Mouse (Mus musculus) C2C12 (cell line): ENCODE measurements at regions not wholly inside any gene's neighbourhood (a gene's known extent, or its start where the extent isn't known, plus 50 kb on each side); places are given as distances from the start of the nearest gene placed in this dataset.

Source experiments
- H3K27me3 ChIP-seq: one replicate; pipeline ENCODE4 v1.6.1; 2011; ENCODE audit not compliant: control insufficient read depth, insufficient read depth, insufficient read length
- H3K36me3 ChIP-seq: one replicate; pipeline ENCODE4 v1.6.1; 2011; ENCODE audit not compliant: control insufficient read depth, insufficient read depth
- H3K4me3 ChIP-seq: one replicate; pipeline ENCODE4 v1.5.1; 2011; ENCODE audit warnings: mild to moderate bottlenecking, control low read depth; ENCODE audit not compliant: poor library complexity, insufficient read depth, severe bottlenecking
- H3K79me2 ChIP-seq: one replicate; pipeline ENCODE4 v1.6.1; 2011; ENCODE audit not compliant: control insufficient read depth, insufficient read depth
- H3K79me3 ChIP-seq: one replicate; pipeline ENCODE4 v1.6.1; 2011; ENCODE audit warnings: low read depth, control low read depth
- H3ac ChIP-seq: one replicate; pipeline ENCODE3; 2011; ENCODE audit warnings: low read depth; ENCODE audit not compliant: control insufficient read depth, insufficient read length
- CEBPB ChIP-seq: IDR thresholded peaks from one replicate; pipeline ENCODE4 v1.6.1; 2011; ENCODE audit warnings: low read depth, mild to moderate bottlenecking, control low read depth, moderate library complexity
- CTCF ChIP-seq: IDR thresholded peaks from one replicate; pipeline ENCODE4 v1.5.1; 2011; ENCODE audit not compliant: control insufficient read depth, insufficient read depth, insufficient read length
- FOSL1 ChIP-seq: IDR thresholded peaks from one replicate; pipeline ENCODE4 v1.8.0; 2011; ENCODE audit warnings: mild to moderate bottlenecking, low read length; ENCODE audit not compliant: poor library complexity, insufficient read depth, severe bottlenecking
- MAX ChIP-seq: IDR thresholded peaks from one replicate; pipeline ENCODE4 v1.6.1; 2011; ENCODE audit warnings: mild to moderate bottlenecking, control low read depth
- MYOD1 ChIP-seq: IDR thresholded peaks from one replicate; pipeline ENCODE4 v1.6.1; 2011; ENCODE audit warnings: low read depth; ENCODE audit not compliant: control insufficient read depth, insufficient read length
- MYOG ChIP-seq: IDR thresholded peaks from one replicate; pipeline ENCODE4 v1.6.1; 2011; ENCODE audit not compliant: control insufficient read depth, insufficient read length; ENCODE audit errors: extremely low read depth
- USF1 ChIP-seq: IDR thresholded peaks from one replicate; pipeline ENCODE4 v1.6.1; 2011; ENCODE audit warnings: low read depth, mild to moderate bottlenecking, control low read depth, moderate library complexity

DNA sequence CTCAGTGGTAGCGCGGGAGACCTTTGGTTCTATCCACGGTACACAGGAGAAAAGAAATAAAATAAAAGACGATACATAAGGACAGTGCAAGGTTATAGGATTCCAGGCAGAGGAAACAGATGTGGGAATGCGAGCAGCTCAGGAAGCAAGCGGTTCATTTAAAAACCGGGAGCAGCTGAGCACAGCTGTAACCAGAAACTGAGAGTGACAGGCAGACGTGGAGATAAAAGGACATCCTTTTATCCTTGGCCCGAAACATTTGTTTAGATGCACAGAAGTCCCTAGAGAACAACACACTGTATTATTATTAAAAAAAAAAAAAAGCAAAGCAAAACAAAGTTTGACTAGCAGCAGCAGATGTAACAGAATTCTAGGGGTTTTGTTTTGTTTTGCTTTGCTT is 82.6 kb upstream of the Akirin2 start:
- Histone ChIP-seq H3K36me3 (no peaks in the 10 kb centered on the region), H3K79me3 (no peaks in the 10 kb centered on the region), H3ac (no peak overlapping the region), H3K79me2 (no peaks in the 10 kb centered on the region), H3K27me3 (no peaks in the 10 kb centered on the region), H3K4me3 (no peak overlapping the region)
- TF ChIP-seq MYOG (no peak), CTCF (no peak), CEBPB (no peak), USF1 (no peak), MAX (no peak), FOSL1 (no peak), MYOD1 (no peak)

DNA sequence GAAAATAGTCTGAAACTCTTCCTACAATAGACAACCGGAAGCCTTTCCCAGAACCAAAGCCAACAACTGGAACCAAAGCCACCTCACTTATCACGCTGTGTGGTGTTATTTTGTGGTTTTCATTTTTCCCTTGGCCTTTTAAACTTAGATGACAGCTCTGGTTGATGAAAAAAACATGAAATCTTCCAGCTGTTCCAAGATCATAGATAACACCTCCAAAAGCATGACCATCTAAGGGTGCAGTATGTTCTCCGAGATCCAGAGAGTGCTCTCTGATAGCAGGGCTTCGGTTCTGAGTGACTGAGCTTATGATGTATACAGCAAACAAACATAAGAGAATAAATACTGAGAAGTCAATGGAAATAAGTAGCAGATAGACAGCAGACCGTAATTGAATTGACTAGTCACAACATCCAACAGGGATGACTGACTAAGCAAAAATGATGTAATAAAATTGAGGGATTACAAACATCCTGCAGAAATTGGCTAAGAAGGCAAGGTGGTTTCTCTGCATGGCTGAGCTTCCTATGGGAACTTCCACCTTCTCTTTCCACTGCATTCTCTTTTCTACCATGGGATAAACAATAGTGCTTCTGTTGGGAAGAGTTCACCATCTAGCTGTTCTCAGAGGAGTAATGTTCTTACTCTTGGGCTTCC is 74.8 kb upstream of the Akirin2 start:
- Histone ChIP-seq H3K79me3 (no peaks in the 10 kb centered on the region), H3ac (no peak overlapping the region), H3K36me3 (no peaks in the 10 kb centered on the region), H3K4me3 (no peak overlapping the region), H3K27me3 (no peaks in the 10 kb centered on the region), H3K79me2 (no peaks in the 10 kb centered on the region)
- TF ChIP-seq CEBPB (no peak), MYOD1 (no peak), MAX (no peak), MYOG (no peak), FOSL1 (no peak), USF1 (no peak), CTCF (no peak)

DNA sequence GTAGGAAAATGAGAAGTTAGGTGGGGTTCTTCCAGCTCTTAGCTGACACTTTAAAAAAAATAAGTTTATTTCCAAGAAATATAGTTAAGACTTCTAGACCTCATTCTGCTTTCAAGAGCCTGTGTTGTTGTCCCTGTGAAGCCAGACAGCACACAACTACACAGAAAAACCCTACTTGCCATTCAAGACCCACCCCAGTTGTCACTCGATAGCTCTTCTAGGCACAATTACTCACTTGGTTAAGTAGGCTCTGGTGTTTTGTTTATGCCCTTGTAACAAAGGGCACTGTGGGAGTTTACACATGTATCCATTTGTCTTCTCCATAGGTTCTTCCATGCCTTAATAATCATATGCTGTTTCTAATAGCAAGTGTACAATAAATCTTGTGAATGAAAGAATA is 66.5 kb upstream of the Akirin2 start:
- no peaks in the 10 kb centered on the region for H3K79me2 ChIP-seq
- H3K27me3 ChIP-seq: no peaks in the 10 kb centered on the region
- H3K79me3 ChIP-seq: no peaks in the 10 kb centered on the region
- H3K36me3 ChIP-seq: no peaks in the 10 kb centered on the region
- TF ChIP-seq MYOD1 (no peak), CEBPB (no peak), MYOG (no peak), USF1 (no peak), CTCF (no peak), FOSL1 (no peak), MAX (no peak)
- H3K4me3 ChIP-seq: no peak overlapping the region
- H3ac ChIP-seq: no peak overlapping the region

DNA sequence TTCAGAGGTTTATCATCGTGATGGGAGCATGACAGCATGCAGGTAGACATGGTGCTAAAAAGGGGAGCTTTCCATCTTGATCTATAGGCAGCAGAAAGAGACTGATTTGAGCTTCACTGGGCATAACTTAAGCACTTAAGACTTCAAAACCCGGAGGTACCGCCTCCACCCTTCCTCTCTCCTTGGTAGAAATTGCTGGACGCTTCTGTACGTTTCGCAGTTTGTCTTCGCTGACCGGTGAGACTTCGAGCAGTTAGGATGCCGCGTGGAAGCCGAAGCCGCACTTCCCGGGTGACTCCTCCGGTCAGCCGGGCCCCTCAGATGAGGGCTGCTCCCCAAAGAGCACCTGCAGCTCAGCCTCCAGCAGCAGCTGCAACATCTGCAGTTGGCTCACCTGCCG is 65.2 kb upstream of the Akirin2 start:
- H3ac ChIP-seq: no peak overlapping the region
- H3K4me3 ChIP-seq: no peak overlapping the region
- H3K27me3 ChIP-seq: no peaks in the 10 kb centered on the region
- no peaks in the 10 kb centered on the region for H3K79me3 ChIP-seq
- no peaks in the 10 kb centered on the region for H3K79me2 ChIP-seq
- H3K36me3 ChIP-seq: no peaks in the 10 kb centered on the region
- TF ChIP-seq MYOD1 (no peak), CTCF (no peak)

GRCm38 (mm10) chr4:34494961-34495723 is 55.6 kb upstream of the Akirin2 start:
- Histone ChIP-seq H3K36me3 (no peaks in the 10 kb centered on the region), H3ac (no peak overlapping the region), H3K4me3 (no peak overlapping the region), H3K27me3 (no peaks in the 10 kb centered on the region), H3K79me2 (no peaks in the 10 kb centered on the region), H3K79me3 (no peaks in the 10 kb centered on the region)
- TF ChIP-seq USF1 (no peak), CEBPB (no peak), FOSL1 (no peak), MYOG (no peak), CTCF (no peak), MAX (no peak), MYOD1 (no peak)
